In the genomic region with DNA sequence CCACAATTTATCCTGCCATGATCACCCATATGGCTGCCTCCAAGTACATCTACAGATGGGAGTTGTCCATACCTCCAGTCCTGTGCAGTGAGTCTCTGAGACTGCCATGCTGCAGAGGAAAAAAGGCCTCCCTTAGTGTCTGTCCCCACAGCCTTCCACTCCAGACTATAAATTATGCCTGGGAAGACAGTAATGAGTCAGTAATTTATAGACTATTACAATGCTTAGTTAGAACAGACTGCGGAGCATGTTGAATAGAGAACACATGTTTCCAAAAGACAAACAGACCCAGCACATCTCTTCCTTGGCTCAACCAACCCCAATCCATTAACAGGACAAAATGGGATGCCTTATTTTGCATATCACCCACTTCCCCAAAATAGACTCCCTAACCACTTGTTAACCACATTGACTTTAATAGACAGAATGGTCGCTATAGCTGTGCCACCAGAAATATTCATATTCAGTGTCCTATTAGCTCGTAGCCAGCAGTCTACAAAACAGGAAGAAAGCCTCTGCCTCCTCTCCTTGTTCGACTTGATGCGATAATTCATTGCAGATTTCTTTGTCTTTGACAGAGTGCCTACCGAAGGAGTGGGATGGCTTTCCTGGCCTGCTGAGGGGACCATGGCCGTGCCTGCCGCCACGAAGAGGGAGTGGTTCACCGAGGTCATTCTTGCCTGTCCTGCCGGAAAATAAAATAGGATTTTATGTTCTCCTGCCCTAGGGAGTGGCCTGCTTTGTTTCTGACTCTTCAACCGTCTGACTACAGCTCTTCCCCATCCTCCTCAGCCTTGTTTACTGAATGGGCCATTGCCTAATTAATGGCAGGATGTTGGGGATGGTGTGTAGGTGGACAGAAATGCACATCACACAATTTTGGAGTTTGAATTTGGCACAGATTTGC, we compare ENCODE assay signal across 10 mouse cellular contexts.
DNase-seq lines count a peak whose midpoint lies in the region; ATAC-seq and TF ChIP-seq lines count a peak whose summit lies in the region.
"Had no signal": no experiment of that assay in that cellular context is flagged by ENCODE, and none has a peak within 500 bp of the region (broad histone marks: within the 10 kb centered on the region; RNA-seq: fewer than 3 reads in every experiment).

No protein-coding gene starts in this region.

- no peaks in the 10 kb centered on the region for H3K36me3 ChIP-seq in forebrain, embryonic 15.5 days
- H3K36me3 ChIP-seq in forebrain, embryonic 11.5 days (ENCODE audit: control insufficient read depth, insufficient read depth, low read length): no peaks in the 10 kb centered on the region
- H3K36me3 ChIP-seq in lung, embryonic 14.5 days (ENCODE audit: insufficient read depth): no peaks in the 10 kb centered on the region
- no peaks in the 10 kb centered on the region for H3K36me3 ChIP-seq in myocyte (ENCODE audit: control insufficient read depth, insufficient read depth)
- no peaks in the 10 kb centered on the region for H3K36me3 ChIP-seq in midbrain, embryonic 14.5 days (ENCODE audit: control insufficient read depth, insufficient read depth, low read length)
- H3K36me3 ChIP-seq: heart, embryonic 13.5 days; liver, embryonic 13.5 days had no signal

- no peaks in the 10 kb centered on the region for H3K27me3 ChIP-seq in forebrain, embryonic 15.5 days
- no peaks in the 10 kb centered on the region for H3K27me3 ChIP-seq in forebrain, embryonic 11.5 days (ENCODE audit: control insufficient read depth, insufficient read depth, low read length)
- no peaks in the 10 kb centered on the region for H3K27me3 ChIP-seq in lung, embryonic 14.5 days (ENCODE audit: insufficient read depth, low read length)
- H3K27me3 ChIP-seq in myocyte (ENCODE audit: control insufficient read depth, insufficient read depth, insufficient read length): no peaks in the 10 kb centered on the region
- no peaks in the 10 kb centered on the region for H3K27me3 ChIP-seq in midbrain, embryonic 14.5 days (ENCODE audit: control insufficient read depth, insufficient read depth, low read length)
- H3K27me3 ChIP-seq: heart, embryonic 13.5 days; liver, embryonic 13.5 days had no signal

- WGBS in forebrain, embryonic 15.5 days: 45% methylated on average over 12 of the region's 12 CpGs
- 45% methylated on average over 12 of the region's 12 CpGs for WGBS in forebrain, embryonic 11.5 days
- 31% methylated on average over 12 of the region's 12 CpGs for whole genome bisulfite sequencing in lung, embryonic 14.5 days
- WGBS in midbrain, embryonic 14.5 days: 49% methylated on average over 12 of the region's 12 CpGs

- no peak overlapping the region for H3K27ac ChIP-seq in forebrain, embryonic 15.5 days (replicated peaks)
- no peak overlapping the region for H3K27ac ChIP-seq in forebrain, embryonic 11.5 days (ENCODE audit: low read depth, low read length)
- peak overlapping the region; percentile 71; the same call in 1 of the 2 replicates for H3K27ac ChIP-seq in lung, embryonic 14.5 days (ENCODE audit: low read depth)
- no peak overlapping the region for H3K27ac ChIP-seq in midbrain, embryonic 14.5 days (replicated peaks; ENCODE audit: low read depth, low read length)
- H3K27ac ChIP-seq: heart, embryonic 13.5 days; liver, embryonic 13.5 days had no signal

- no peak for TF ChIP-seq CTCF in lung, embryonic 14.5 days (IDR thresholded peaks at IDR 0.05; ENCODE audit: low read depth)

- H3K4me3 ChIP-seq in forebrain, embryonic 15.5 days: no peak overlapping the region
- H3K4me3 ChIP-seq in forebrain, embryonic 11.5 days (ENCODE audit: low read depth, low read length): no peak overlapping the region
- no peak overlapping the region for H3K4me3 ChIP-seq in lung, embryonic 14.5 days (ENCODE audit: low read depth, low read length)
- H3K4me3 ChIP-seq in myocyte: no peak overlapping the region
- H3K4me3 ChIP-seq in midbrain, embryonic 14.5 days (replicated peaks; ENCODE audit: low read depth, low read length): no peak overlapping the region
- H3K4me3 ChIP-seq: heart, embryonic 13.5 days; liver, embryonic 13.5 days had no signal

- 0 out of 2 replicates have a peak, but pooled peaks have one; percentile 32 for ATAC-seq in forebrain, embryonic 15.5 days (replicated peaks)
- ATAC-seq in forebrain, embryonic 11.5 days (replicated peaks; ENCODE audit: low FRiP score): no peak
- ATAC-seq in lung, embryonic 14.5 days (ENCODE audit: insufficient read depth): peak; percentile 62
- ATAC-seq in midbrain, embryonic 14.5 days (ENCODE audit: low FRiP score, low TSS enrichment): no peak

- no peak overlapping the region for H3K4me2 ChIP-seq in forebrain, embryonic 15.5 days (replicated peaks)
- H3K4me2 ChIP-seq in forebrain, embryonic 11.5 days (ENCODE audit: low read depth, low read length, severe bottlenecking): no peak overlapping the region
- H3K4me2 ChIP-seq in lung, embryonic 14.5 days: peak overlapping the region; percentile 44; the same call in 1 of the 2 replicates
- peak overlapping the region; percentile 8 for H3K4me2 ChIP-seq in myocyte (ENCODE audit: low read depth)
- no peak overlapping the region for H3K4me2 ChIP-seq in midbrain, embryonic 14.5 days (ENCODE audit: low read length)
- H3K4me2 ChIP-seq: heart, embryonic 13.5 days; liver, embryonic 13.5 days had no signal

- peaks cover 3% of the 10 kb centered on the region; the same call in 1 of the 2 replicates for H3K4me1 ChIP-seq in forebrain, embryonic 15.5 days
- no peaks in the 10 kb centered on the region; the same call in 1 of the 2 replicates for H3K4me1 ChIP-seq in forebrain, embryonic 11.5 days (replicated peaks; ENCODE audit: control insufficient read depth, insufficient read depth, low read length)
- peaks cover 11% of the 10 kb centered on the region; the same call in 1 of the 2 replicates for H3K4me1 ChIP-seq in lung, embryonic 14.5 days (ENCODE audit: insufficient read depth)
- H3K4me1 ChIP-seq in midbrain, embryonic 14.5 days (ENCODE audit: control insufficient read depth, insufficient read depth, low read length): no peaks in the 10 kb centered on the region
- H3K4me1 ChIP-seq: liver, embryonic 13.5 days had no signal

- H3K9ac ChIP-seq in forebrain, embryonic 15.5 days (replicated peaks): no peak overlapping the region
- no peak overlapping the region for H3K9ac ChIP-seq in forebrain, embryonic 11.5 days (ENCODE audit: low read length)
- H3K9ac ChIP-seq in lung, embryonic 14.5 days: peak overlapping the region; percentile 21; the same call in 1 of the 2 replicates
- H3K9ac ChIP-seq in midbrain, embryonic 14.5 days (replicated peaks; ENCODE audit: low read length): no peak overlapping the region
- H3K9ac ChIP-seq: heart, embryonic 13.5 days; liver, embryonic 13.5 days had no signal

- TF ChIP-seq POLR2A in myocyte (IDR thresholded peaks at IDR 0.05; ENCODE audit: insufficient read length, low read depth): no peak

- no peaks in the 10 kb centered on the region for H3K79me2 ChIP-seq in myocyte (ENCODE audit: control insufficient read depth, insufficient read depth)

- DNase-seq in forebrain, embryonic 11.5 days (ENCODE audit: low spot score): no peak
- DNase-seq in lung, embryonic 14.5 days: peak; percentile 55
- no peak for DNase-seq in lung, postnatal 14 days
- DNase-seq in embryo, embryonic 11 days: peak; percentile 43
- DNase-seq in midbrain, embryonic 14.5 days: no peak
- no peak for DNase-seq in adrenal gland, adult 18-20 months (ENCODE audit: low spot score in 2 of 2)
- DNase-seq: liver, embryonic 13.5 days had no signal

- no peaks in the 10 kb centered on the region for H3K9me3 ChIP-seq in forebrain, embryonic 15.5 days
- H3K9me3 ChIP-seq in forebrain, embryonic 11.5 days (ENCODE audit: control insufficient read depth, low read length): no peaks in the 10 kb centered on the region
- H3K9me3 ChIP-seq in lung, embryonic 14.5 days (ENCODE audit: low read depth, low read length): no peaks in the 10 kb centered on the region
- no peaks in the 10 kb centered on the region for H3K9me3 ChIP-seq in midbrain, embryonic 14.5 days (ENCODE audit: control insufficient read depth, low read length)
- H3K9me3 ChIP-seq: heart, embryonic 13.5 days; liver, embryonic 13.5 days had no signal

- no peak overlapping the region for H3ac ChIP-seq in myocyte (ENCODE audit: control insufficient read depth, insufficient read length)

TF ChIP-seq in myocyte, 11 proteins besides CTCF, POLR2A, EP300 and RAD21:
- no peak for TF ChIP-seq CEBPB (IDR thresholded peaks at IDR 0.05; ENCODE audit: insufficient read depth, poor library complexity, severe bottlenecking)

Comparison
In these comparisons a context has a peak if more than half of its experiments do, and no peak if none do; other contexts are left out.
1. ATAC-seq: peak in forebrain, embryonic 15.5 days (single experiment) and lung, embryonic 14.5 days (single experiment); none in forebrain, embryonic 11.5 days (single experiment) and midbrain, embryonic 14.5 days (single experiment).
2. DNase-seq: peak in lung, embryonic 14.5 days (single experiment) and embryo, embryonic 11 days (single experiment); none in forebrain, embryonic 11.5 days (single experiment), lung, postnatal 14 days (single experiment), midbrain, embryonic 14.5 days (single experiment) and adrenal gland, adult 18-20 months (0 of 2).
3. H3K4me2 ChIP-seq: peak in lung, embryonic 14.5 days (single experiment) and myocyte (single experiment); none in forebrain, embryonic 15.5 days (single experiment), forebrain, embryonic 11.5 days (single experiment) and midbrain, embryonic 14.5 days (single experiment).